Mouse (Mus musculus) layer of hippocampus, adult 8-10 months (tissue): ENCODE results near the gene Ncam1. TPM values are rescaled to one million over a fixed set of nuclear protein-coding genes. Genes with fewer than 3 reads are reported as not detected.

Experiments
- DNase-seq, 2 experiments: peaks; one replicate each; pipeline ENCODE4 v3.0.0; 2022; ENCODE audit warnings: low spot score in 2 of 2
- total RNA-seq, 4 experiments: library from RNA; stranded (reverse); gene quantifications; 2 replicates each; pipeline ENCODE4 v1.2.4; 2022

Ncam1 gene
- total RNA-seq, 4 experiments from 2014 or later = 308 to 320 (median 317) TPM

GRCm38 (mm10) chr9:49509628-49510027 is 289.1 kb downstream of the Ncam1 start:
- DNase-seq = no peak

GRCm38 (mm10) chr9:49509094-49509493 is 289.6 kb downstream of the Ncam1 start:
- no peak for DNase-seq

GRCm38 (mm10) chr9:49507829-49508585 is 290.7 kb downstream of the Ncam1 start:
- DNase-seq = no peak

- DNase-seq = no peak
Observed at GRCm38 (mm10) chr9:49504658-49505057, 294.1 kb downstream of the Ncam1 start.

- no peak for DNase-seq
Observed at GRCm38 (mm10) chr9:49502245-49502644, 296.5 kb downstream of the Ncam1 start.

GRCm38 (mm10) chr9:49499878-49500277 is 298.8 kb downstream of the Ncam1 start:
- DNase-seq = no peak

- peak in 1 of 2 experiments; percentile 62 for DNase-seq
Observed at GRCm38 (mm10) chr9:49493979-49494649, 304.6 kb downstream of the Ncam1 start.

GRCm38 (mm10) chr9:49490609-49491008 is 308.1 kb downstream of the Ncam1 start:
- DNase-seq = no peak

GRCm38 (mm10) chr9:49488912-49489895 is 309.5 kb downstream of the Ncam1 start:
- peak; percentile 59 to 86 for DNase-seq

- DNase-seq = no peak
Observed at GRCm38 (mm10) chr9:49488258-49488657, 310.5 kb downstream of the Ncam1 start.

- no peak for DNase-seq
Observed at GRCm38 (mm10) chr9:49487657-49487943, 311.1 kb downstream of the Ncam1 start.

- DNase-seq = no peak
Observed at GRCm38 (mm10) chr9:49486805-49487656, 311.7 kb downstream of the Ncam1 start.

- DNase-seq = peak; percentile 61 to 65
Observed at GRCm38 (mm10) chr9:49485892-49486311, 312.8 kb downstream of the Ncam1 start, which contains the start of gene Ttc12. Gene Ttc12, minus strand, starts transcription at chr9:49486225.

GRCm38 (mm10) chr9:49485250-49485891 is 313.4 kb downstream of the Ncam1 start:
- no peak for DNase-seq

- no peak for DNase-seq
Observed at GRCm38 (mm10) chr9:49483316-49483715, 315.4 kb downstream of the Ncam1 start.

GRCm38 (mm10) chr9:49472126-49472525 is 326.6 kb downstream of the Ncam1 start:
- no peak for DNase-seq

- peak in 1 of 2 experiments; percentile 23 for DNase-seq
Observed at GRCm38 (mm10) chr9:49470946-49471345, 327.8 kb downstream of the Ncam1 start.

- DNase-seq = no peak
Observed at GRCm38 (mm10) chr9:49470006-49470405, 328.7 kb downstream of the Ncam1 start.

GRCm38 (mm10) chr9:49456136-49456535 is 342.6 kb downstream of the Ncam1 start:
- no peak for DNase-seq

- DNase-seq = no peak
Observed at GRCm38 (mm10) chr9:49452396-49452795, 346.3 kb downstream of the Ncam1 start.
